Mouse (Mus musculus) lung, postnatal 36 days (tissue): Measurements from ENCODE around the gene Trpv5.

Experiments
- DNase-seq: peaks from one replicate; pipeline ENCODE4 v3.0.0; 2022; ENCODE audit warnings: mixed read lengths

Gene Trpv5

GRCm38 (mm10) chr6:41680669-41681068, at the start of gene Trpv5:
Gene Trpv5, minus strand, starts transcription at chr6:41680769.
- DNase-seq, result no peak

DNA sequence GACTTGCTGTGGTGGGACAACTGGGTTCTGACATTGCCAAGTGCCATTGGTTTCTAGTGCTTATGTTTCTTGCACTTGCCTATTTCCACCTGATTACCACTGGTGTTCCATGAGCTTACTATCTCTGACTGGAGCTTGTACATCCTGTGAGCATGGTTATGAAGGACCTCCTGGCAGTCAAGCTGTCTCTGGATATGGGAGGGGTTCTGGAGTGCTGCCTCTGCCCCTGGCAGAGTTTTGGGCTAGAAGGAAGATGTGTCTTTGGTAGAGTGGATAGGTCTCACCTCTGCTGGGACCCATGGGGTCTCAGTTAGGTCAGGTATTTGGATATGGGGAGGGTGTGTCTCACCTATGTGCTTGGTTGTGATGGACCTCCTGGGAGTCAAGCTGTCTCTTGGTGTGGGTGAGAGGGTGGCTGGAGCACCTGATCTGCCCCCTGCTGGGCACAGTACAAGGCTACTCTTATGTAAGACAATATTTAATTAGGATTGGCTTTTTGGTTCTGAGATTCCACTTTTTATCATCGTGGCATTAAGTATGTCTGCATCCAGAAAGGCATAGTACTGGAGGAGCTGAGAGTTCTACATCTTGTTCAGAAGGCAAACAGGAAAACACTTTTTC, 47.5 kb upstream of the Trpv5 start:
- peak; percentile 7 for DNase-seq

DNA sequence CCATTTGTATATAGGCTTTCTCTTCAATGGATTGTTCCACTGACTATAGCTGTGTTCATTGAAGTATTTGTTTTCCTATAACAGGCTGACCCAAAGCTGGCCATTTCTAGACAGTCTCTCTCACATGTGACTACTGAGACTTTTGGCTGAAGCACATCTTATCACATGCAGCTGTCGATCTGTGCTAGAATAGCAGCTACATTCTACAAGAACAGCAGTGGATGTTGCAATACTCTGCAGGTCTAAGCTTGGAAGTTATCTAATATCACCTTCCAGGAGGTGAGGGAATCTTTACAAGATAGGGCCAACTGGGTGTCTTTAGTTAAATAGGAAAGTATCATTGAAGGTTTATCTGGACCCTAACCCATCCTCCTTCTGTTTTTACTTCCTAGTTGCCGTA, 40.9 kb upstream of the Trpv5 start:
- DNase-seq, result no peak

DNA sequence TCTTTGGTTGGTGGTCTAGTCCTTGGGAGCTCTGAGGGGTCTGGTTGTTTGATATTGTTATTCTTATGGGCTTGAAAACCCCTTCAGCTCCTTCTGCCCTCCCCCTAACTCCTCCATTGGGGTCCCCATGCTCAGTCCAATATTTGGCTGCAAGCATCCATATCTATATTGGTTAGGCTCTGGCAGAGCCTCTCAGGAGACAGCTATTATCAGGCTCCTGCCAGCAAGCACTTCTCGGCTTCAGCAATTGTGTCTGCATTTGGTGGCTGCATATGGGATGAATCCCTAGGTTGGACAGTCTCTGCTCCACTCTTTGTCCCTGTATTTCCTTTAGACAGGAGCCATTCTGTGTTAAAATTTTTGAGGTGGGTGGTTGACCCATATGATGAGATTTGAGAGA, 29.7 kb upstream of the Trpv5 start:
- no peak for DNase-seq

GRCm38 (mm10) chr6:41706275-41706674, 25.7 kb upstream of the Trpv5 start:
- DNase-seq, result no peak

DNA sequence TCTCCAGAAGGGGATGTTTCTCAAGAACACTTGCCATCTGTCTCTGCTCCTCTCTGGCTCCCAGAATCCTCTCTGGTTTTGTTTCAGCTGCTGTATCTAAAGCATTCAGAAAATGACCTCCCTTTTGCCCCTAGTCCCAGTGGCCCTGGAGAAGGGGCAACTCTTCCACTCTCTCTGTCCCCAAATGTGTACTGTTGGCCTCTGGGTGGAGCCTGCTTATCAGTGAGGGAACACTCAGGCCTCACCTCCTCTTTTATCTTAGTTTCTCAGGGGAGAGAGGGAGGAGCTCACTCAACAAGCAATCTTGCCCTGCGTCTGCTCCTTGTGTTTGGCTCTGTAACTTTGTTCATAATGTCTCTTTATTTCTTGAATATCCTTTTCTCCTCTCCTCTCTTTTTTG, 23.6 kb upstream of the Trpv5 start, which contains the start of gene Kel:
Gene Kel (minus strand): TSS at position 217 of the 400 bp plus-strand sequence.
- no peak for DNase-seq

DNA sequence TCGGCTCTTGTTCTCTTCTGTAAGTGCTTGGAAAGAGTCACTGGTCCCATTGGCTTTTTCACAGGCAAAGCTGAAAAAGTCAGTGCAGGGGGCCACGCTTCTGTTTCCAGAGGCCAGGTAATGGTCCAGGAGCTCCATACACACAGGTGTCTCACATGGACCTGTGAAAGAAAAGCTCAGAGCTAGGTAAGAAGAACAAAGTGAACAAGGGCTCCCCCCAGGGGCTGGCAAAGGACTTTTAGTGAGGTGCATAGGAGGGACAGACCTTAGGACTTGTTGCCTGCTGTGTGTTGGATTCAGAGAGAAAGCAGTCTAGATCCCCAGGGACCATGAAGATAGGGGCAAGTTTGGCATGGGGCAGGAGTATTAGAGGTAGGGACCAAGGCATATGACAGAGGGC, 22.4 kb upstream of the Trpv5 start:
- DNase-seq, result peak; percentile 11

GRCm38 (mm10) chr6:41701245-41701644, 20.7 kb upstream of the Trpv5 start:
- DNase-seq, result no peak

- DNase-seq, result no peak
Observed at GRCm38 (mm10) chr6:41694407-41694806, 13.8 kb upstream of the Trpv5 start.

- DNase-seq, result no peak
Observed at GRCm38 (mm10) chr6:41692200-41692599, 11.6 kb upstream of the Trpv5 start.

DNA sequence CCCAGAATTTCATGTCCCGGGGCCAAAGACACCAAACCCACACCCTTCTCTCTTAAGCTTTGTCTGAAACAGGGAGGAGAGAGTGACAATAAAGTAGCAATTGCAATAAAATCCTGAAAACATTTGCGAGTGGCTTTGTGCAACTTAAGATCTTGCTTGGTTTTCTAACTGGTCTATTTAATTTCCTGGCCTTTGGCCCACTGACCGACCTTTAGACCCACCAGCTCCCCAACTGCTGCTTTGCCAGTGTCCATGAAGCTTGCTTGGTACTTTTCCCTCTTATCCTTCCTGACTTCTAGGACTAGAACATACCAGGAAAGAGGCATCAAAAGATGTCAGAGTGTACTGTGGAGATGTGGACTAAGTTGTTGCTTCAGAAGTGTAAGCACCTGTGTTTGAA, 5.0 kb upstream of the Trpv5 start:
- DNase-seq, result no peak

- no peak for DNase-seq
Observed at GRCm38 (mm10) chr6:41684911-41685310, 4.3 kb upstream of the Trpv5 start.

GRCm38 (mm10) chr6:41684131-41684530, 3.6 kb upstream of the Trpv5 start, which contains the start of gene Llcfc1:
Gene Llcfc1, plus strand, starts transcription at chr6:41684431.
- no peak for DNase-seq

- DNase-seq, result no peak
Observed at GRCm38 (mm10) chr6:41681656-41682055, 1.1 kb upstream of the Trpv5 start.

DNA sequence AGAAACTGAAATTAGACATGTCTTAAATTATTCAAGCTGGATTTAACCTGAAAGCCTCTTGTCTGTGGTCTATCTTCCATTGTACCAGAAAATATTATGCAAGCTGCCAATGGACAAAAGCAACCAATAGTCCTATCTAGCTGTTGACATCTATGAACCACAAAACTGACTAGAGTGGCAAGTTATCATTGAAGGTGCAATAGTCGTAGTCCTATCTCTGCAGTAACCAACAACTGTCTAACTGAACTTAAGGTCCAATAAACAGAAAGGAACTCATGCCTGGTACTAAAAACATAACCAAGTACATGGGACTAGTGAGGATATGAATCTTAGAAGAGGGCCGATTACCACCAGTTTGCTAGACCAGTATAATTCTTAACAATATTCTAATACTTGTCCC, 4.0 kb downstream of the Trpv5 start:
- no peak for DNase-seq

DNA sequence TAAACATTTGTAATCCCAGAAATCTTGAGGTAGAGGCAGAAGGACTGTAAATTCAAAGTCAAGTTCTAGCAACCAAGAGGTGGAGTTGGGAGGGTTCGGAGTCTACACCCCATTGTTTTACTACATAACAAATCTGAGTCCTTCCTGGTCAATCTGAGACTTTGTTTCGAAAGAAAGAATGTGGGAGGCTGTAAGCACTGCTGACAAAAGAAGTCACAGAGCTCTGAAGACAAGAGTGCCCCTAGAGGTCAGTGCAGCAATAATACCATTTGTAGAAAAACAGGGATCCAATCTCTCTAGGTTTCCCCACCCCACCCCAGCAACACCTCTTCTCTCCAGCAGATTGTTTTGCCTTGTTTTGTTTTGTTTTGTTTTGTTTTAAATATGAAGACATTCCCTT, 18.2 kb downstream of the Trpv5 start:
- peak; percentile 53 for DNase-seq

- DNase-seq, result no peak
Observed at GRCm38 (mm10) chr6:41658487-41658886, 22.1 kb downstream of the Trpv5 start.

DNA sequence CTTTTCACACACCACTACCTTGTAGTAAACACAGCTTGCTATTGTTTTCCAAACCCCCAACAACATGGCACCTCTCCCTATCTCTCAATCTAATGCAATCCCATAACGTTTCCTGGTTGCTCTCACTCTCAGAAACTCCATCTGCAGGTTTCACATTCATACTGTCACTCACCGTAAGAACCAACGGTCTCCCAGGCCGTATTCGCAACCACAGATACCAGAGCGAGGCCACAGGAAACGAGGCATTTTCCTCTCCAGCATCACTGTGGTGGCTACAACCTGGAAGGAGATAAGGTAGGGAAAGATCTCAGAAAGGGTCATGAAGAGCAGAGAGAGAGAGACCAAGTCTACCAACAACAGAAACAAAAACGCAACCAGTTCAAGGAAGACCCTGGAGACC, 25.9 kb downstream of the Trpv5 start:
- DNase-seq, result no peak

GRCm38 (mm10) chr6:41653173-41653572, 27.4 kb downstream of the Trpv5 start:
- no peak for DNase-seq

- DNase-seq, result no peak
Observed at GRCm38 (mm10) chr6:41646672-41647071, 33.9 kb downstream of the Trpv5 start.

DNA sequence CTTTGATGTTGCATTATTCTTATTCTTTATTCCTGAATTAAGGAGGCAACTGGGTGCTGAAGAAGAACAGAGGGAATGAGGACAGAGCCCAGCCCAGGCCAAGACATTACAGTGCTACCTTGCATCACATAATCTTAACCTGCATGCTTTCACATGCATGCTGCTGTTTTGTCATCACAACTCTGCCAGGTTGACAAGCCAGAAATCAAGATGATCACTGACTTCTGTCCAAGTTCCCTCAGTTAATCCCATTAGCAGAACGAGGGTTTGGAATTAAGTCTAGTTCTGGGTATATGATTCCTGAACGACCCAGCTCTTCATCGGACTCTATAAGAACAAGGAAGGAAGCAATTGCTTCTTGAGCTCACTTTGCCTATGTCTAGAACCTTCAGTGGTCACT, 34.3 kb downstream of the Trpv5 start:
- DNase-seq, result no peak

DNA sequence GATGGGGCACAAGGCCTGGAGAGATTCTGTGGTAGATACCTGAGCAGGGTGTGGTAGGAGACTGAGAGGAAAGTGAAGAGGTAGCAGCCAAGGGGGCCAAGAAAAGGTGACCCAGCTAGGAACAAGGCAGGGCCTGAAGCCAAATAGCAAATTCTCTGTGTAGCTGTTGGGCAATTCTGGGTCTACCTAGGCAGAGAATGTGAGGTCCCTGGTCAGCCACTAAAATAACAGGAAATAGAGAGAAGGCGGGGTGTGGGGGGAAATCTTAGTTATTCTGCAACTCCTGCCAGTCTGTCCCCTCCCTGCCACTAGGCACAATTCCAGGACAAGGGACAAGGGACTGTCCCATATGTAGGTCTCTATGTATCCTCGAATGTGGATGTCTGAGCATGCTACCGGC, 37.3 kb downstream of the Trpv5 start:
- peak; percentile 78 for DNase-seq

GRCm38 (mm10) chr6:41642765-41643164, 37.8 kb downstream of the Trpv5 start:
- no peak for DNase-seq

DNA sequence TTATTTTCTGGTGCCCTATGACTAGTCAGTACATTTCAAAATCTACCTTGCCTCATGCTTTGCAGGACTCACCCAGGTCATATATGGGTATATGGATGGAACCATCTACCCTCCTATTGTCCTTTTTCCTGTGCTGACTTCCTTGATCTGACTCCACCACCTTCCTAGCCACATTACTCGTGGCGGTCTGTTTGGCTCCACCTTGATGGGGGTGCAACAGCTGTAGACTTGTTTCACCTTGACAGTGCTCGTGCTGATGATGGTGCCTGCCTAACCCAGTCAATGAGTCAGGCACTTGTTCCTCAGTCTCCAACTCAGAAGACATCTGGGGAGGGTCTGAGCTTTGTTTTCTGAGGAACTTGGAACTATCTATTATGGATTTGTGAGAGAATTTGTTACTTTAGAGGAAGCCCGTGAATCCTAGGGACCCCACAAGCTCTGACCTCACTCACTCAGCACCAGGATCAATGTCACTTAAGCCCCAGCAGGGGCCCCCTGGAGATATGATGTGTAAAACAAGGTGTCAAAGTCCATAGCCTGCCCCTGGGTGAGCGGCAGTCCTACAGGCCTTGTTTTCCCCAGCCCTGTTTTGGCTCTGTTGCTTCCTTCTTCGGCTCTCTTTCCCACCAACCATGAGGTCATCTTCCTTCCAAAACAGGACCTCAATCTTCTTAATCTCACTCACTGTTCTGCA, 39.2 kb downstream of the Trpv5 start:
- no peak for DNase-seq

DNA sequence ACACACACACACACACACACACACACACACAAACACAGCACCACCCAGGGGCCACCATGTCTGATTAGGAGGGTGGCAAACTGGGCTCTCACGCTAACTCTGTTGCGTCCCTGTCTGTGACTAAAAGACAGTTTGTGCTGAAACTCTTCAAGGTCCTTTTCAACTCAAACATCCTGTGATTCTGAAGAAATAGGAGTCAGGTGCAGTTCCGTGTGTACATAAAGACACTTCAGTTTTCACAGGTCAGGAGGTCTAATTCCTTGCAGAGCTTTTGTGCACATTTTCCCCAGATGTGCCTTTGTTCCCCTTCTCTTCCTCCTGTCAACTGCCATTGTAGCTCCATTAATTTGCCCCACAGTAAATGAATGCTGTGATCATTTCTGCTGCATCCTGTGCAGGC, 40.1 kb downstream of the Trpv5 start:
- DNase-seq, result peak; percentile 14
